Mouse (Mus musculus) olfactory bulb, adult 2 months (tissue): ENCODE results near the gene Dnmt3l. TPM values are rescaled to one million over a fixed set of nuclear protein-coding genes. Genes with fewer than 3 reads are reported as not detected.

ENCODE experiments used
- H3K27ac ChIP-seq: fragments of 200-500 bp; 2 replicates; pipeline ENCODE4 v1.5.1; 2012; ENCODE audit warnings: low read depth, low read length; ENCODE audit not compliant: insufficient read depth
- H3K4me1 ChIP-seq: fragments of 200-500 bp; 2 replicates; pipeline ENCODE4 v1.6.1; 2012; ENCODE audit warnings: low read length; ENCODE audit not compliant: control insufficient read depth, insufficient read depth
- H3K4me3 ChIP-seq: fragments of 200-500 bp; 2 replicates; pipeline ENCODE4 v1.5.1; 2012; ENCODE audit warnings: mild to moderate bottlenecking, low read depth, low read length, moderate library complexity; ENCODE audit not compliant: insufficient read depth
- CTCF ChIP-seq: fragments of 200-500 bp; IDR thresholded peaks from 2 replicates; pipeline ENCODE4 v1.5.1; 2012; ENCODE audit warnings: low read depth, mild to moderate bottlenecking, low read length, moderate library complexity; ENCODE audit not compliant: insufficient read depth
- POLR2A ChIP-seq: fragments of 200-500 bp; IDR thresholded peaks from 2 replicates; pipeline ENCODE4 v1.6.1; 2012; ENCODE audit warnings: mild to moderate bottlenecking, low read depth, low read length, moderate library complexity; ENCODE audit not compliant: insufficient read depth
- WGBS: fragments of 180-500 bp; shearing (Covaris S2); methylation state at CpG from one replicate; pipeline ENCODE4 v1.1.7; 2018; 5-methylcytosine and 5-hydroxymethylcytosine counted together
- polyA plus RNA-seq: library from polyadenylated mRNA; stranded (reverse); fragments of >200 nt; gene quantifications from 2 replicates; pipeline ENCODE4 v1.2.4, GENCODE M21; 2012; ENCODE audit warnings: low replicate concordance; ENCODE audit not compliant: missing spikeins, insufficient read depth, insufficient read length

Gene Dnmt3l
- polyA plus RNA-seq, 1 experiment: not detected

DNA sequence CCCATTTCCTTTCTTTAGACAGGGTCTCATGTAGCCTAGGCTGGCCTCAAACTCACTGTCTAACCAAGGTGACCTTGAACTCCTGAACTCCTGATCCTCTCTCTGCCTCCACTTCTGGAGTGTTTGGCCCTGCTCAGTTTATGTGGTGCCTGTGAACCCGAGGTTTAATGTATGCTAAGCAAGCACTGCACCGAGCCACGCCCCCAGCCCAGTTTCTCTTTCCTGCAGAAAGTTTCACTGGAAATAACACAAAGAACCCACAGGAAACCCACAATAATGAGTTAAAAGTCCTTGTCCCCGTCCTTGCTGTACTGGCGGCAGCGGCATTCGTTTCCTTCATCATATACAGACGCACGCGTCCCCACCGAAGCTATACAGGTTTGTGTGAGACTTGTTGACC, 33.2 kb downstream of the Dnmt3l start:
- Histone ChIP-seq H3K4me3 (no peak overlapping the region), H3K27ac (no peak overlapping the region), H3K4me1 (peaks cover 1% of the 10 kb centered on the region)
- TF ChIP-seq POLR2A (no peak), CTCF (no peak)
- 78% methylated on average over 11 of the region's 11 CpGs for WGBS

- no peak for TF ChIP-seq CTCF
- no peak for TF ChIP-seq POLR2A
- WGBS: 87% methylated on average over 9 of the region's 9 CpGs
- Histone ChIP-seq H3K4me1 (no peaks in the 10 kb centered on the region), H3K4me3 (no peak overlapping the region), H3K27ac (no peak overlapping the region)
Measured at GRCm38 (mm10) chr10:78077862-78078261, 36.1 kb downstream of the Dnmt3l start.

DNA sequence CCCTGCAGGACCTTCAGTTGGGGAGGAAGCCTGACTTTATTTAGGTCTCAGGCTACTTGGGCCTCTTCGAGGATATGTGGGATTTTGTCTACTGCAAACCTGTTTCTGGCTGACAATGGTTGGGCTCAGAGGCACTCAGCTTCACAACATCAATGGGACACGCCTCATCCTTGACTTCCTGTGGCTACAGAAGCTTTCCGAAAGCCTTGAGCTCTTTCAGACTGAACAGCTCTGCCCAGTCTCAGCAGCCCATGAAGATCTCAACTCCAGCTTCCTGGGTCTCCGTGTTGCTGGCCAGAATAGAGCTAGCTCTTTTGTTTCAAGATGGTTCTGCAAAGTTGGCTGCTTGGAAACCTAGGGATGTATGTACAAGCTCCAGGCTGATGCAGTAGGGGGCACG, 36.5 kb downstream of the Dnmt3l start:
- Histone ChIP-seq H3K4me3 (no peak overlapping the region), H3K27ac (no peak overlapping the region), H3K4me1 (no peaks in the 10 kb centered on the region)
- 88% methylated on average over 5 of the region's 5 CpGs for WGBS
- TF ChIP-seq CTCF (no peak), POLR2A (no peak)

GRCm38 (mm10) chr10:78079955-78080591, 38.3 kb downstream of the Dnmt3l start:
- TF ChIP-seq POLR2A: no peak
- no peak for TF ChIP-seq CTCF
- Histone ChIP-seq H3K4me1 (no peaks in the 10 kb centered on the region), H3K27ac (no peak overlapping the region), H3K4me3 (no peak overlapping the region)
- WGBS: 86% methylated on average over 4 of the region's 4 CpGs

DNA sequence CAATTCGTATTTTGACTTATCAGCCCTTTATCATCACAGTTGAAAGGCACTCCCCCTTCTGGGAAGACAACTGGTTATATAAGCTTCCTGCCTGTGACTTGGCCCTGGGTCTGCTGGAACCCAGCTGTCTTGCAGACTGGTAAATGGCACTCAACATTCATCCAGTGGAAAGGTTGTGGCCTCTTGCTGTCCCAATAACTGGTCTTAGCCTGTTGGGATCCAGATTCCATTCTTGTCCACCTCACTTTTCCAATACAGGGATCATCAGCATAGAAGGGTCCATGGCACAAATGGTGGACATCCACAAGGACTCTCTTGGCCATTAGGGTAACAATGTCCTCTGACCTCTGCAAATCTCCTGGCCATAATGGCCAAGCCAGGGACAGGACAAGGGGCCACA, 42.3 kb downstream of the Dnmt3l start:
- no peak overlapping the region for H3K4me3 ChIP-seq
- 76% methylated on average over 1 of the region's 1 CpGs for WGBS
- no peak for TF ChIP-seq POLR2A
- no peak for TF ChIP-seq CTCF
- H3K4me1 ChIP-seq: no peaks in the 10 kb centered on the region
- no peak overlapping the region for H3K27ac ChIP-seq

DNA sequence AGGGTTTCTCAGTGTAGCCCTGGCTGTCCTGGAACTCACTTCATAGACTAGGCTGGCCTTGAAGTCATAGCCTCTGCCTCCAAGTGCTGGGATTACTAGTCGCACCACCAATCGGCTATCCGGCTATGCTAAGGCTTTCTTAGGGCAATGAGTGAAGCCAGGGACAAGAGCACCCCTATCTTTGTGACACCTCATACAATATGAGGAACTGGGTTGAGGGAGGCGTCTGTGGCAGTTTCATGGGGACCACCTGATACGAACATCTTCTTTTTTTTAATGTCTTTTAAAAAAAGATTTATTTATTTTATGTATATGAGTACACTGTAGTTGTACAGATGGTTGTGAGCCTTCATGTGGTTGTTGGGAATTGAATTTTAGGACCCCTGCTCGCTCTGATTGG, 44.0 kb downstream of the Dnmt3l start:
- TF ChIP-seq CTCF (no peak), POLR2A (no peak)
- no peak overlapping the region for H3K27ac ChIP-seq
- WGBS: 98% methylated on average over 6 of the region's 6 CpGs
- no peak overlapping the region for H3K4me3 ChIP-seq
- no peaks in the 10 kb centered on the region for H3K4me1 ChIP-seq

- no peaks in the 10 kb centered on the region for H3K4me1 ChIP-seq
- no peak overlapping the region for H3K27ac ChIP-seq
- no peak for TF ChIP-seq CTCF
- 81% methylated on average over 10 of the region's 10 CpGs for WGBS
- H3K4me3 ChIP-seq: no peak overlapping the region
Measured at GRCm38 (mm10) chr10:78086444-78087061, 44.8 kb downstream of the Dnmt3l start.

DNA sequence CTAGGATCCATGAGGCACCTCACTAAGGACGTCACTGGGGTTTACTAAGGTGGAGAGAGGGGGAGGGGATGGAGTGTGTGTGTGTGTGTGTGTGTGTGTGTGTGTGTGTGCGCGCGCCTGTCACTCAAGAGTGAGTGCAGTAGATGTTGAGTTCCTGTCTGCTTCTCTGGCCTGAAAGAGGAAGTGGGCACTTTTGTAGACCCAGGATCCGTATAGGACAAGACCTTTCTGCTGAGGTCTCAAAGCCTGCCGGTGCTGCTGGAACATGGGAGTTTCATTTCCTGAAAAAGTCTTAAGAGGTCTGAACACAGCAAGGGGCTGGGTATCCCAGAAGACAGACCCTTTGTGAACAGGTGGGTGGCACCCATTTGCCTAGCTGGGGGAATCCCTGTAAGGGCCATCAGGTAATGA, 45.4 kb downstream of the Dnmt3l start:
- no peak for TF ChIP-seq POLR2A
- TF ChIP-seq CTCF: no peak
- no peak overlapping the region for H3K4me3 ChIP-seq
- H3K27ac ChIP-seq: no peak overlapping the region
- WGBS: 89% methylated on average over 6 of the region's 6 CpGs
- peaks cover 2% of the 10 kb centered on the region; the same call in 1 of the 2 replicates for H3K4me1 ChIP-seq

GRCm38 (mm10) chr10:78090246-78090645, 48.5 kb downstream of the Dnmt3l start:
- no peak overlapping the region for H3K4me3 ChIP-seq
- 61% methylated on average over 6 of the region's 6 CpGs for WGBS
- peaks cover 6% of the 10 kb centered on the region; the same call in 1 of the 2 replicates for H3K4me1 ChIP-seq
- TF ChIP-seq CTCF (no peak), POLR2A (no peak)
- H3K27ac ChIP-seq: no peak overlapping the region
